Mouse (Mus musculus): ENCODE data around the gene Wipi2.

DNA sequence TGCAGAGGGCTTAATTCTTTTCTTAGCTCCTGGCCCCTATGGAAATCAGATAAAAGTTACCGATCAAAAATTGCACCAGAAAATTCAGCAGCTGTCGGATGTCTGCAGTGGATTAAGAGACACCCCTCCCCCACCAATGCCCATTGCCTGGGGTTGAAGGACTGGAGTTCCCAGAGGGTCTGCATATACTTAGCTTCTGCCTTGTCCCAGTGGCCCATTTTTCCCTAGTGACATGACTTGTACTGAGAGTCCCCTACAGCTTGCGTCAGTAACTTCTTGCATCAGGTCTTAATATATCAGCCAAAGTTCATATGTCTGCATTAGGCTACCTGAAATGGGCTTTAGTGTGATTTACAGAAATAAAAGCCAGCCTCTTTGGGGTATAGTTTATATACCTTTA is 22.9 kb downstream of the Wipi2 start:
- TF ChIP-seq POLR2A (IDR thresholded peaks at IDR 0.05; ENCODE audit: insufficient read length, low read depth) (no peak), E2F4 (IDR thresholded peaks at IDR 0.05; ENCODE audit: insufficient read depth) (no peak), POLR2AphosphoS2 (IDR thresholded peaks at IDR 0.05; ENCODE audit: insufficient read length, low read depth) (no peak), MYOG (IDR thresholded peaks at IDR 0.05; ENCODE audit: control insufficient read depth in 1 of 3, insufficient read depth in 1 of 3, insufficient read length in 2 of 3, low read depth in 2 of 3) (no peak)

All from myocyte (in vitro differentiated cells).